Mouse (Mus musculus) stomach, embryonic 14.5 days (tissue): ENCODE measurements around the gene Rimklb. TPM values are rescaled to one million over a fixed set of nuclear protein-coding genes. Genes with fewer than 3 reads are reported as not detected.
A peak's percentile ranks its signal among the peaks of the same experiment; 100 is the strongest.

Experiments used
- ATAC-seq: fragments of 200-750 bp; cut with Nextera tagmentation; 2 replicates; pipeline ENCODE4 v1.8.0; 2017; ENCODE audit warnings: low read depth, moderate TSS enrichment; ENCODE audit not compliant: insufficient number of reproducible peaks, insufficient read depth, low FRiP score
- H3K27ac ChIP-seq: fragments of 300-500 bp; sonication (generic); 2 replicates; pipeline ENCODE4 v1.5.1; 2014; ENCODE audit warnings: mild to moderate bottlenecking, low read length, moderate library complexity, mixed read lengths
- H3K27me3 ChIP-seq: fragments of 300-500 bp; sonication (generic); 2 replicates; pipeline ENCODE4 v1.6.1; 2014; ENCODE audit warnings: low read length, control low read depth, mixed read lengths; ENCODE audit not compliant: control insufficient read depth, insufficient read depth
- H3K36me3 ChIP-seq: fragments of 300-500 bp; sonication (generic); 2 replicates; pipeline ENCODE4 v1.6.1; 2014; ENCODE audit warnings: mild to moderate bottlenecking, control low read depth, low read length, moderate library complexity, mixed read lengths; ENCODE audit not compliant: control insufficient read depth, insufficient read depth
- H3K4me1 ChIP-seq: fragments of 300-500 bp; sonication (generic); 2 replicates; pipeline ENCODE4 v1.6.1; 2014; ENCODE audit warnings: low read length, control low read depth, mixed read lengths; ENCODE audit not compliant: control insufficient read depth, insufficient read depth
- H3K4me2 ChIP-seq: fragments of 300-500 bp; sonication (generic); replicated peaks from 2 replicates; pipeline ENCODE4 v1.6.1; 2014; ENCODE audit warnings: low read depth, low read length, control low read depth
- H3K4me3 ChIP-seq: fragments of 300-500 bp; sonication (generic); 2 replicates; pipeline ENCODE4 v1.5.1; 2014; ENCODE audit warnings: low read depth, low read length, control low read depth
- H3K9ac ChIP-seq: fragments of 300-500 bp; sonication (generic); replicated peaks from 2 replicates; pipeline ENCODE4 v1.6.1; 2014; ENCODE audit warnings: low read depth, mild to moderate bottlenecking, control low read depth, low read length, moderate library complexity, mixed read lengths
- H3K9me3 ChIP-seq: fragments of 300-500 bp; sonication (generic); 2 replicates; pipeline ENCODE4 v1.6.1; 2016; ENCODE audit warnings: low read depth, low read length, control low read depth; ENCODE audit not compliant: control insufficient read depth
- WGBS: fragments of 180-500 bp; shearing (Covaris S2); extraction: QIAGEN DNeasy Blood & Tissue Kit; methylation state at CpG from one replicate; pipeline ENCODE4 v1.1.7; 2014; 5-methylcytosine and 5-hydroxymethylcytosine counted together
- polyA plus RNA-seq: library from polyadenylated mRNA; unstranded; fragments of >200 nt; fragmentation: Nextera tagmentation; extraction: Ambion mirVana; gene quantifications from 2 replicates; pipeline ENCODE4 v1.2.1, GENCODE M21; 2014

Rimklb gene
- polyA plus RNA-seq, 1 experiment from 2014 or later: 22.9 TPM

- H3K27ac ChIP-seq: no peak overlapping the region
- no peak for ATAC-seq
- no peaks in the 10 kb centered on the region for H3K36me3 ChIP-seq
- H3K27me3 ChIP-seq: no peaks in the 10 kb centered on the region
- WGBS: 38% methylated on average over 12 of the region's 12 CpGs
- H3K4me3 ChIP-seq: no peak overlapping the region
- H3K4me1 ChIP-seq: no peaks in the 10 kb centered on the region
- no peaks in the 10 kb centered on the region for H3K9me3 ChIP-seq
- H3K4me2 ChIP-seq: no peak overlapping the region
- no peak overlapping the region for H3K9ac ChIP-seq
Observed at GRCm38 (mm10) chr6:122512914-122513878, 14.6 kb upstream of the Rimklb start.

GRCm38 (mm10) chr6:122508494-122508893, 9.9 kb upstream of the Rimklb start:
- H3K27me3 ChIP-seq: no peaks in the 10 kb centered on the region
- no peak for ATAC-seq
- H3K36me3 ChIP-seq: no peaks in the 10 kb centered on the region
- no peak overlapping the region for H3K4me3 ChIP-seq
- no peak overlapping the region for H3K4me2 ChIP-seq
- H3K27ac ChIP-seq: no peak overlapping the region
- H3K9ac ChIP-seq: no peak overlapping the region
- H3K4me1 ChIP-seq: no peaks in the 10 kb centered on the region
- no peaks in the 10 kb centered on the region for H3K9me3 ChIP-seq
- 79% methylated on average over 8 of the region's 8 CpGs for WGBS

DNA sequence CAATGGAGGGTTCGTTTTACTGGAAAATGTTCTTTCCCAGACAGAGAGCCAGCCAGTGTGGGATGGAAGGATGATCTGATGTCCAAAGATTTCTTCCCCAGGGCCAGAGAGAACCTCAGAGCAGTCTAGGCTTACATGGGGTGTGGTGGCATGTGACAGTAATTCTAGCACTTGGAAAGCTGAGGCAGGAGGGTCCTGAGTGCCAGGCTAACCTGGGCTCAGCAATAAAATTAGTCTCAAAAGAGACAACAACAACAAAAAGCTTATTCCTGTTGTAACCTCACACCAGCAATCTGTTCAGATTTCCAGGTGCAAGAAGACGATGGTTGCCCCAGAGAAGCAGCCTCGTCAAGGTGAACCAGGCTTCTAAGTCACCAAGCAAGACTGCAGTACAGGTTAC, 7.0 kb upstream of the Rimklb start, which contains the start of gene Mfap5:
Gene Mfap5 (plus strand): TSS at position 301 of the 400 bp plus-strand sequence.
- peak within 1 kb of the TSS; percentile 30; the same call in 1 of the 2 replicates for H3K27ac ChIP-seq
- H3K27me3 ChIP-seq: no peaks in the 10 kb centered on the region
- no peaks in the 10 kb centered on the region for H3K4me1 ChIP-seq
- no peak within 1 kb of the TSS for H3K9ac ChIP-seq
- no peaks in the 10 kb centered on the region for H3K36me3 ChIP-seq
- no peaks in the 10 kb centered on the region for H3K9me3 ChIP-seq
- ATAC-seq: no peak
- H3K4me3 ChIP-seq: no peak within 1 kb of the TSS
- no peak within 1 kb of the TSS for H3K4me2 ChIP-seq
- WGBS: 87% methylated on average over 3 of the region's 3 CpGs

- H3K27ac ChIP-seq: no peak overlapping the region
- H3K27me3 ChIP-seq: no peaks in the 10 kb centered on the region
- H3K4me2 ChIP-seq: no peak overlapping the region
- H3K9ac ChIP-seq: no peak overlapping the region
- 39% methylated on average over 4 of the region's 4 CpGs for WGBS
- H3K9me3 ChIP-seq: no peaks in the 10 kb centered on the region
- no peak overlapping the region for H3K4me3 ChIP-seq
- no peaks in the 10 kb centered on the region for H3K36me3 ChIP-seq
- H3K4me1 ChIP-seq: no peaks in the 10 kb centered on the region
- ATAC-seq: no peak
Observed at GRCm38 (mm10) chr6:122505041-122505440, 6.5 kb upstream of the Rimklb start.

DNA sequence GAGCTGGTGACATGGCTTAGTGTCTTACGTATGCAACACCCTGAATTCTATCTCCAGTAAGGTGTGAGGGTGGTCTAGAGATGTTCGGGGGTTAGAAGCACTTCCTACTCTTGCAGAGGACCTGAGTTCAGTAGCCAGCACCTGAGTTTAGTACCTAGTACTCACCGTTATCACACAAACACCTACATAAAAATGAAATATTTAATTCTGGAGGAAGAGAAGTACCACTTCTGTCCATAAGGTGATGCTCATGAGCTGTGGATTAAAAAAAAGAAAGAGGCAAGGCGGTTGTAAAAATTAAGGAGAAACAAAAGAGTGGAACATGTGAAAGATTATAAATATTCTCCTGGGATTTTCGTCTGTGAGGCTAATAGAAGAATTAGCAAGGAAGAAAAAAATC, 2.1 kb downstream of the Rimklb start:
- ATAC-seq: no peak
- 0 out of 2 replicates have a peak, but pooled peaks cover 10% of the 10 kb centered on the region for H3K4me1 ChIP-seq
- no peak overlapping the region; the same call in 1 of the 2 replicates for H3K27ac ChIP-seq
- no peaks in the 10 kb centered on the region for H3K9me3 ChIP-seq
- no peaks in the 10 kb centered on the region for H3K36me3 ChIP-seq
- 38% methylated on average over 5 of the region's 5 CpGs for WGBS
- H3K4me2 ChIP-seq: no peak overlapping the region
- 0 out of 2 replicates have a peak, but pooled peaks cover 2% of the 10 kb centered on the region for H3K27me3 ChIP-seq
- H3K9ac ChIP-seq: no peak overlapping the region
- no peak overlapping the region for H3K4me3 ChIP-seq

DNA sequence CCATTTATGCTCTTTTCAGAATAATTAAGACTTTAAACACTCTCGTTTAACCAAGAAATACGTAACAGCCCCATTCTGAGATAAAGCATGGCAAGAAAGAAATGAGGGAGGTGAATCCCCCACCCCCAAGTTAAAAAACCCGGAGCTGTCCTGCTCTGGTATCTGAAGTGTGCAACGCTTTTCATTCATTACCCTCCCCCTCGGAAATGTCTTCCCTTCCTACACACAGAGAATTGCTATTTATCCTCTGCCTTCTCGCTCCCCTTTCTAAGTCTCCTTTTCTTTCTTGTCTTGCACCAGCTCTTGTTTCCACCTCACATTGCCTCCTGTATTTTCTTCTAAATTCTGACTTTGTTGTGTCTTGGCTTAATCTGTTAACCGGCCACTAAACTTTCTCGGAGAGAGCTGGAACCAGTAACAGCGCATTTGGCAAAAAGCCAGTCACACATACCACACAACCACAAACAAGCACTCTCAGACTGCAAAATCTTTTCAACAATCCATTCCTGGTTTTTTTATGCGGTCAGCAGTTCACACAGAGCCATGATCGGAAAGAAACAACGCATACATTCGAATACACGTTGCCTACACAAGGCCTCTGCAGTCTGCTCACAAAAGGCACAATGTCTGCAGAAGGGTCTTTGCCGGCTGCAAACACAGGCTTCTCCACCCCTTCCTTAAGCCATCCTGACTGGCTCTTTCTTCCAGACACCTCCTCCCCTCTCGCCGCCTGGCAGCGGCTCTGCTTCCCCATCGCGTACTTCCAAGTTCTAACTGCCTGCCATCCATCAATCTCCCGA, 3.3 kb downstream of the Rimklb start:
- ATAC-seq: peak; percentile 62
- Histone ChIP-seq H3K9ac (no peak overlapping the region), H3K4me2 (peak overlapping the region; percentile 41), H3K4me1 (0 out of 2 replicates have a peak, but pooled peaks cover 13% of the 10 kb centered on the region), H3K27ac (peak overlapping the region; percentile 91), H3K4me3 (no peak overlapping the region), H3K27me3 (0 out of 2 replicates have a peak, but pooled peaks cover 2% of the 10 kb centered on the region), H3K36me3 (no peaks in the 10 kb centered on the region), H3K9me3 (no peaks in the 10 kb centered on the region)
- 5% methylated on average over 21 of the region's 21 CpGs for WGBS

DNA sequence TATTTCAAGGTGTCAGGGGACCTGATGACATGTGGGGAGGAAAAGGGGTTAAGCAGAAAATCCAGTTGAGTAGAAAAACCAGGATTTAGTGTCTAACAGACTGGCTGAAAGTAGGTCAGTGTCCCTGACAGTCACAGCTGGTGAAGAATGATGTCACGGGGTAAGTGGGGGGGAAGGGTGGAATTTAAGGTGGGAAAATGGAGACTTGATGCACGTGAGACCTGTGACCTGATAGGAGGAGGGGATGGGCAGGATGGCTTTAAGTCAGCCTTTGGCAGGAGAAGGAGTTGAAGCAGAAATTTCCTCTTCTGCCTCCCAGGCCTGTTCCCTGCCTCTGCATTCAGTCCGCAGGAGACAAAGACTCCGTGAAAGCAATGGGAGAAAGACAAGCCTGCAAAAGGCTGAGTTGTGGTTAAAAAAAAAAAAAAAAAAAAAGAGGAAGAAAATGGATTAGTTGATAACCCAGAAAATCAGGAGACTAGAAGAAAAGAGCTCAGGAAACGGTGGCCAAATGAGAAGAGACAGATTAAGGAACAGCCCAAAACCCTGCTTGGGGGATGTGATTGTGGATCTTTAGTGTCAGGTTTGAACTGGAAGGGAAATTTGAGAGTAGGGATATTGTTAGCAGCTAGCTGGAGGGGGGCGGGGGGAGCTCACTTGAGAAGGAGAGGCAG, 4.6 kb downstream of the Rimklb start:
- Histone ChIP-seq H3K27ac (no peak overlapping the region), H3K9ac (no peak overlapping the region)

GRCm38 (mm10) chr6:122492479-122492878, 6.1 kb downstream of the Rimklb start:
- H3K4me1 ChIP-seq: 0 out of 2 replicates have a peak, but pooled peaks cover 13% of the 10 kb centered on the region
- ATAC-seq: no peak
- H3K27me3 ChIP-seq: 0 out of 2 replicates have a peak, but pooled peaks cover 2% of the 10 kb centered on the region
- no peak overlapping the region for H3K27ac ChIP-seq
- no peaks in the 10 kb centered on the region for H3K36me3 ChIP-seq
- H3K4me2 ChIP-seq: peak overlapping the region; percentile 46; the same call in 1 of the 2 replicates
- 28% methylated on average over 6 of the region's 6 CpGs for WGBS
- no peak overlapping the region for H3K9ac ChIP-seq
- no peak overlapping the region; the same call in 1 of the 2 replicates for H3K4me3 ChIP-seq
- H3K9me3 ChIP-seq: no peaks in the 10 kb centered on the region

More for the DNA sequence above, 4.6 kb downstream of the Rimklb start:
- H3K4me1 ChIP-seq: 0 out of 2 replicates have a peak, but pooled peaks cover 13% of the 10 kb centered on the region
- no peaks in the 10 kb centered on the region for H3K9me3 ChIP-seq
- no peak overlapping the region for H3K4me3 ChIP-seq
- no peak overlapping the region for H3K4me2 ChIP-seq
- H3K27me3 ChIP-seq: 0 out of 2 replicates have a peak, but pooled peaks cover 2% of the 10 kb centered on the region
- no peak for ATAC-seq
- no peaks in the 10 kb centered on the region for H3K36me3 ChIP-seq
- 46% methylated on average over 6 of the region's 6 CpGs for WGBS
